Mouse (Mus musculus) olfactory bulb, adult 2 months (tissue): ENCODE data around the gene Alox5ap.

Experiments used
- CTCF ChIP-seq: fragments of 200-500 bp; IDR thresholded peaks from 2 replicates; pipeline ENCODE4 v1.5.1; 2012; ENCODE audit warnings: low read depth, mild to moderate bottlenecking, low read length, moderate library complexity; ENCODE audit not compliant: insufficient read depth
- POLR2A ChIP-seq: fragments of 200-500 bp; IDR thresholded peaks from 2 replicates; pipeline ENCODE4 v1.6.1; 2012; ENCODE audit warnings: mild to moderate bottlenecking, low read depth, low read length, moderate library complexity; ENCODE audit not compliant: insufficient read depth

DNA sequence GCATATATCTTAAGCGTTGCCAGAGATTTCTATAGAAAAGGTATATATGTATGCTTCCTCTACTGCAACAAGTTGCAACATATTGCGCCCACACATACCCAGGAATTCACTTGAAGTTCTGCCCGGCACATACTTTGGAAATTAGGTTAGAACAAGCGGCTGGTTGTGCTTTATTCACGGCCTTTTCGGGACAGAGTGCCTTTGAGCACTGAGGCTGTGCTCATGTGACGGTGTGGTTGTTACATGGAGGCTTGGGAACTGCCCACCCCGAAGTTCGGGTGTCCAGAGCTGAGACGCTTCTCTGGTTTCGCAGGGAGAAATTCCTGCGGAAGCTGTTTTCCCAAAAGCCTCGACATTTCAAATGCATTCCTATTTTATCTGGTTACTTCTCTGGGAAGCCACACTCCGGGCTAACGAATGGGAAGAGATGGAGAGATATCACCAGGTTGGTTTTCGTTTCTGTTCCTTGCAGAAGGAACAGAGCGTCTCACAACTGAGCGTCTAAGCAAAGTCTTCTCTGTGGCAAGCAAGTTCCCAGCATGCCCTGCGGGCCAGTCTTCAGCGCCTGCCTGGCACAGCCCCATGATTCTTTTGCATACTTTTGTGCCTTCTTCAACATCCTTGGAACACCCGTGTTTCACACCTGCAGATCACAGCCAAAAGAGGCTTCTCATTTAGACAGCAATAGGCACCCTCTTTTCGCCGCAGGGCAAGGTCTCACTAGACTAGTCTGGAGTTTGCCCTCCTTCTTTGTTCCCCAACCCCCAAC lies 48.5 kb downstream of the Alox5ap start:
- no peak for TF ChIP-seq CTCF
- TF ChIP-seq POLR2A: no peak
